Mouse (Mus musculus): ENCODE results near the gene Scai. TPM values are rescaled to one million over a fixed set of nuclear protein-coding genes. Genes with fewer than 3 reads are reported as not detected.
"Not testable (repeated sequence)": the region's sequence is repeated elsewhere in the genome, so short reads cannot be mapped to it uniquely, and the experiment has no call there.

Scai gene
- total RNA-seq, 1 experiment from 2014 or later: 12.9 TPM

DNA sequence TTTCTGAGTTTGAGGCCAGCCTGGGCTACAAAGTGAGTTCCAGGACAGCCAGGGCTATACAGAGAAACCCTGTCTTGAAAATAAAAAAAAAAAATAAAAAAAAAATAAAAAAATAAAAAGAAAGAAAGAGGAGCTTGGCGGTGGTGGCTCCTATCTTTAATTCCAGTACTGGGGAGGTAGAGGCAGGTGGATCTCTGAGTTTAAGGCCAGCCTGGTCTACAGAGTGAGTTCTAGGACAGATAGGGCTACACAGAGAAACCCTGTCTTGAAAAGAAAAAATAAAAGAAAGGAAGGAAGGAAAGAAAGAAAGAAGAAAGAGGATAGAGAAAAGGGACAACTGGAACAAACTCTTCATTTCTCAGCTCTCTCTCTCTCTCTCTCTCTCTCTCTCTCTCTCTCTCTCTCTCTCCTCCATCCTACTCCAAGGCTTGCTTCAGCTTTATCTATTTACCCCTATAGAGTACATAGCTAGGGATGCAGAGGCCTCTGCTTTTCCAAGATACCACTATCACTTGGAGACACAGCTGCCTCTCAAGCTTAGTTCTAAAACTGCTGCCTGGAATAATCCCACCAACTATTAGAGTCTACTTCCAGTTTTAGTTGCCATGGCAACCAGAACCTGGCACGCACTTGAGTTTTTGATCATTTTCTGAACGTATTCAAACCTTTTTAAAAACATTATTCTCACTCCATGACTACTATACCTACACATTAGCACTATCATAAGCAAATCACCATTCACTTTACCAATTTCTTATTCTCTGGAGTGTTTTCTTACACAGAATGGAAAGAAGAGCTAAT is 60.8 kb downstream of the Scai start:
- DNase-seq: no peak

DNA sequence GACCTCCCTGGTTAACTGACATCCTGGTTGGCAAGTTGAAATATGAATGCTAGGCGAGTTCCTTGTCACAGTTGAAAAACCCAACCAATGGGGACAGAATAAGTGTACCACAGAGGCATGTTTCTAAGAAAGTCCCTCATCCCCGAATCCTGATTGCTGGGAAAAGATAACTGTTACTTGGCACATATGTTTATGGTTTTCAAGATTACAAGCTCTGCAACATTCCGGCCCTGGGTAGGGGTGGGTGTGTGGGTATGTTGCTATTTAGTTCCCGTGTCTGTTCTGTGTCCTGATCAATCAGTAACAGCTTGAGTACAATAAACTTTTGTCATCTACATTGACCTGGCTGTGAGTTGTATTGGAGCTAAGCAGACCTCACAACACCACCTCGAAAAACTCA is 66.4 kb downstream of the Scai start:
- no peak for DNase-seq

GRCm38 (mm10) chr2:39121137-39121536 is 69.4 kb downstream of the Scai start:
- no peak for DNase-seq

DNA sequence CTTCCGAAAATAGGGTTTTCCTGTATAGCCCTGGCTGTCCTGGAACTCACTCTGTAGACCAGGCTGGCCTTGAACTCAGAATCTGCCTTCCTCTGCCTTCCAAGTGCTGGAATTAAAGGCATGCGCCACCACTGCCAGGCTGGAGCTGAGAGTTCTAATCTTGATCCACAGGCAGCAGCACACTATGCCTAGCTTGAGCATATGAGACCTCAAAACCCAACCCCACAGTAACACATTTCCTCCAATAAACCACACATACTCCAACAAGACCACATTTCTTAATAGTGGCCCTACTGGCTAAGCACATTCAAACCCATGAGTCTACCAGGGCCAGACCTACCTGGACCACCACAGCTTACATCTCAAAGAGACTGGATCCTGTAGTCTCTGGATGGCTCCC is 74.0 kb downstream of the Scai start:
- no peak for DNase-seq

GRCm38 (mm10) chr2:39114093-39114492 is 76.4 kb downstream of the Scai start:
- no peak for DNase-seq

GRCm38 (mm10) chr2:39110514-39110913 is 80.0 kb downstream of the Scai start:
- no peak for DNase-seq

- DNase-seq: not testable (repeated sequence)
Measured at GRCm38 (mm10) chr2:39109712-39110111, 80.8 kb downstream of the Scai start.

- not testable (repeated sequence) for DNase-seq
Measured at GRCm38 (mm10) chr2:39099951-39100350, 90.6 kb downstream of the Scai start.

GRCm38 (mm10) chr2:39097993-39098392 is 92.5 kb downstream of the Scai start:
- DNase-seq: no peak

GRCm38 (mm10) chr2:39091966-39092365 is 98.6 kb downstream of the Scai start:
- DNase-seq: no peak

DNA sequence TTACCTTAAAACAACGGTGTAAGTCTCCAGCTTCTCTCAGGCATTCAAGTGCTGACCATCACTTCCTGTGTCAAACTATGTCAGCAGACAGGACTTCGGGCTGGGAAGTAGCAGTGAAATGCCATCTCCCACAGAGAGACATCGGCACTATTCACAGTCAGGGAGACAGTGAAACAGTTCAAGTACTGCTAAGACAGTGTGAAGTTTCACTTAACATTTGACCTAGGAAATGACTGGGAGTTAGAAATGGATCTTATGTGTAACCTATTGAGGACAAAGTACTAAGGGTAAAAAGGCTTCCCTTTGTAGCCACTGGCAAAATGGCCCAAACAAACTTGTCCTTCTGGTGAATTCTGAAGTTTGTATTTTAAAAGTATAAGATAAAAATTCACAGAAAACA is 107.8 kb downstream of the Scai start:
- no peak for DNase-seq

- no peak for DNase-seq
Measured at GRCm38 (mm10) chr2:39070666-39071065, 119.9 kb downstream of the Scai start.

DNA sequence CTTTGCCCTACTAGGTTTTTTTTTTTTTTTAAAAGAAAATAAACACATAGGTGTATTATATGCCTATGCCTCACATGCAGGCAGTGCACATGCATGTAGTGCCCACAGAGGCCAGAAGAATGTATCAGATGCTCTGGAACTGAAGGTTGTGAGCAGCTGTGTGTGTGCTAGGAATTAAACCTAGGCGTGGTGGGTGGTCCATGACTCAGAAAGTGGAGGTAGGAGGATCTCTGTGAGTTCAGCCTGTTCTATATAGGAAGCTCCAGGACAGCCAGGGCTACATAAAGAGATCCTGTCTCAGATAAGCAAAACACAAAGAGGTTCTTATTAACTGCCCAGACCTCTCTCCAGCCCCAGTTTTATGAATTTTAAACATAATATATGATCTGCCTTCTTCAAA is 121.4 kb downstream of the Scai start:
- no peak for DNase-seq

GRCm38 (mm10) chr2:39065400-39065987 is 125.0 kb downstream of the Scai start, which contains the start of gene Golga1:
Gene Golga1 (minus strand): TSS chr2:39065541.
- peak; percentile 91 for DNase-seq

DNA sequence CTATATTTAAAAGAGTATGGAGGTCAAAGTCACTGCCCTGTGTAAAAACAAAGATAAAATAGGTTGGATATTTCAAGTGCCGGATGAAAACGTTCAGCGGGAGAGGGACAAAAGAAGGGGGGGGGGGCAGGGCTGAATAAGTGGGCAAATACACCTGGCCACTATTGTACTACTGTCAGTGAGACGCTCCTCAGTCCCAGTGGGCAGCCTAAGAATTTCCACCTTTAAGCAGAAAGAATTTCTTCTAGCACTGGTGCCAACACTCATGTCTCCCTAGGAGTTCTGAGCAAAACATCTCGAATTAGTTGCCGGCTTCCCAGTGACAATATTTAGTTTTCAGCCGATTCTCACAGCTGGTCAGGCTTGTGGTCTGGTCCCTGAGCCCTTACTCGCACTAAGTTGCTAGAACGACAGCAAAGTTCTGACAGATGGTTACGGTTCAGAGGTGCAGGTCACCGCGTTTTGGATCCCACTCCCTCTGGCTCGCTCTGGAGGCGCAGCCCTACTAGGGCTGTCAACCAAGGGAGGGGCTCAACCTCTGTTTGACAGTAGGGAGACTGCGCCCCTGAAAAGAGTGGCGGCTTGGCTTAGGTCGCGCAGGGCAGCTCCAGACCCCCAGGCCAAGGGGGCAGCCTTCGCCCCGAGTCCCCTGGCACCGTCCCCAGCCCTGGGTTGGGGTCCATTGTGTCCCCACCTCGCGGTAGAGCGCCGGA is 125.7 kb downstream of the Scai start:
- DNase-seq: no peak

DNA sequence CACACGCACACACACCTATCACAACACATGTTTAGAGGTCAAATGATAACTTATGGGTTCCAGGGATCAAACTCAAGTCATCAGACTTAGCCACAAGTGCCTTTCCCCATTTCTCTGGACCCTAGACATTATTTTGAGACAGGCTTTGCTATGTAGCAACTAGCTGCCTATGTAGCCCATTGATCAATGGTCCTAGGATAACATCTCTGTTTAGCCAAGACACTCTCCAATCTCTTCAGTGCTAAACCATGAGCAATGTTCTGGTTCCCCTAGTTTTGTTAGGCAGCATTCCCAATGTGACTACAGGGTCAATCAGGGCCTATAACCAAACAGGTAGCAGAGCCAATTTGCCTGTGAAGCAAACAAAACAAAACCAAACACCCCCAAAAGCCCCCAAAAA is 142.0 kb downstream of the Scai start:
- DNase-seq: no peak

DNA sequence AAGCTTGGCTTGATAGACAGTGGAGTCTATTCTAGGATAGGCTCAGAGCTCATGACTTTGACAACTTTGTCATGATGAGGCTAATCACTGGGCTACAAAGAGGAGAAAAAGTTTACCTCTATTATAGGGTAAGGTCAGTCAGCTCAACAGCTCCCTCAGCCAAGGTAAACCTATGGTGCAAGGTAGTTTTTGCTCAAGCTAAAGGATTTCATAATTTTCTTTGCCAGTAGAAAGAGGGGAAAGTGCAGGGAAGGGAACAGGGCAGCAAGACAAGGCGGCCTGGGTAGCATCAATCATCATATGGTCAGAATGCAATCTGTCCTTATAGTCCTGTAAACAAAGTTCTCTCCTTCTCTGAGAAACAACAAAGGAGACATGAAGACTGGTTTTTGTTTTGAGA is 150.3 kb downstream of the Scai start:
- DNase-seq: no peak

GRCm38 (mm10) chr2:39031611-39032010 is 158.9 kb downstream of the Scai start:
- DNase-seq: no peak

GRCm38 (mm10) chr2:39020004-39020403 is 170.5 kb downstream of the Scai start:
- no peak for DNase-seq

GRCm38 (mm10) chr2:39016581-39016980 is 174.0 kb downstream of the Scai start:
- no peak for DNase-seq

Measured in adrenal gland, postnatal 25 days (tissue).